Mouse (Mus musculus): Measurements from ENCODE around the gene Crbn.

GRCm38 (mm10) chr6:106794094-106794814, 5.6 kb downstream of the Crbn start:
- TF ChIP-seq EP300 (IDR thresholded peaks at IDR 0.05; ENCODE audit: low read depth) (no peak), CTCF (IDR thresholded peaks at IDR 0.05; ENCODE audit: low read depth) (no peak)
